Mouse (Mus musculus): ENCODE data around the gene Cideb.

- TF ChIP-seq CTCF (IDR thresholded peaks at IDR 0.05; ENCODE audit: extremely low read depth, insufficient read length, insufficient replicate concordance, low read depth, low read length) = no peak
- no peak for TF ChIP-seq POLR2A (IDR thresholded peaks at IDR 0.05; ENCODE audit: low read depth, low read length)
Observed at GRCm38 (mm10) chr14:55719737-55720136, 38.5 kb downstream of the Cideb start.

All from small intestine, adult 2 months (tissue).